Comparison of ENCODE assay signal across 17 mouse cellular contexts in genomic region chr2:27087581-27087980, GRCm38 (mm10). TPM values are rescaled to one million over a fixed set of nuclear protein-coding genes. Genes with fewer than 3 reads are reported as not detected.
DNase-seq lines count a peak whose midpoint lies in the region; ATAC-seq and TF ChIP-seq lines count a peak whose summit lies in the region.
"Had no signal": no experiment of that assay in that cellular context is flagged by ENCODE, and none has a peak within 500 bp of the region (broad histone marks: within the 10 kb centered on the region; RNA-seq: fewer than 3 reads in every experiment).

No protein-coding gene starts in this region.

- H3K4me1 ChIP-seq in heart, embryonic 10.5 days = peaks cover 64% of the 10 kb centered on the region
- H3K4me1 ChIP-seq in heart, embryonic 11.5 days (ENCODE audit: control insufficient read depth, insufficient read depth, low read length) = peaks cover 41% of the 10 kb centered on the region
- peaks cover 49% of the 10 kb centered on the region for H3K4me1 ChIP-seq in kidney, embryonic 15.5 days
- peaks cover 12% of the 10 kb centered on the region; the same call in 1 of the 2 replicates for H3K4me1 ChIP-seq in lung, postnatal 0 days (ENCODE audit: insufficient read depth, low read depth, low read length)
- H3K4me1 ChIP-seq in stomach, embryonic 16.5 days (ENCODE audit: control insufficient read depth, insufficient read depth, low read length) = peaks cover 41% of the 10 kb centered on the region

- no peak for ATAC-seq in heart, embryonic 11.5 days (replicated peaks; ENCODE audit: insufficient number of reproducible peaks, low FRiP score, low TSS enrichment)
- no peak for ATAC-seq in kidney, embryonic 15.5 days (replicated peaks; ENCODE audit: low FRiP score)
- no peak for ATAC-seq in lung, postnatal 0 days
- no peak for ATAC-seq in stomach, embryonic 16.5 days (ENCODE audit: insufficient read depth, low FRiP score)
- ATAC-seq: inflammation-experienced regulatory T-cells, adult 6 months had no signal

- no peak for TF ChIP-seq EP300 in lung, postnatal 0 days (IDR thresholded peaks at IDR 0.05)

- H3K36me3 ChIP-seq in heart, embryonic 10.5 days = peaks cover 2% of the 10 kb centered on the region; the same call in 1 of the 2 replicates
- no peaks in the 10 kb centered on the region for H3K36me3 ChIP-seq in heart, embryonic 11.5 days (ENCODE audit: control insufficient read depth, insufficient read depth, low read length)
- H3K36me3 ChIP-seq in kidney, embryonic 15.5 days = no peaks in the 10 kb centered on the region
- H3K36me3 ChIP-seq in lung, postnatal 0 days (ENCODE audit: insufficient read depth, low read length) = no peaks in the 10 kb centered on the region
- H3K36me3 ChIP-seq in stomach, embryonic 16.5 days (ENCODE audit: control insufficient read depth, insufficient read depth, low read length) = no peaks in the 10 kb centered on the region
- H3K36me3 ChIP-seq: liver, embryonic 13.5 days; neural tube, embryonic 15.5 days had no signal

- H3K27ac ChIP-seq in heart, embryonic 10.5 days = peak overlapping the region; percentile 69; the same call in 1 of the 2 replicates
- H3K27ac ChIP-seq in heart, embryonic 11.5 days (ENCODE audit: low read depth, low read length) = no peak overlapping the region
- H3K27ac ChIP-seq in kidney, embryonic 15.5 days = peak overlapping the region; percentile 75
- peak overlapping the region; percentile 84 for H3K27ac ChIP-seq in lung, postnatal 0 days (ENCODE audit: low read length)
- peak overlapping the region; percentile 7; the same call in 1 of the 2 replicates for H3K27ac ChIP-seq in stomach, embryonic 16.5 days (ENCODE audit: low read length)
- H3K27ac ChIP-seq: liver, embryonic 13.5 days had no signal

- no peak for TF ChIP-seq CTCF in lung, postnatal 0 days (IDR thresholded peaks at IDR 0.05)

- 72% methylated on average over 5 of the region's 5 CpGs for WGBS in heart, embryonic 10.5 days
- 76% methylated on average over 5 of the region's 5 CpGs for WGBS in heart, embryonic 11.5 days (ENCODE audit: insufficient replicate concordance)
- 80% methylated on average over 5 of the region's 5 CpGs for WGBS in kidney, embryonic 15.5 days
- 68% methylated on average over 5 of the region's 5 CpGs for WGBS in lung, postnatal 0 days
- WGBS in stomach, embryonic 16.5 days = 83% methylated on average over 5 of the region's 5 CpGs

- H3K27me3 ChIP-seq in heart, embryonic 10.5 days (ENCODE audit: insufficient read depth, poor library complexity, severe bottlenecking) = 0 out of 2 replicates have a peak, but pooled peaks cover under 1% of the 10 kb centered on the region
- H3K27me3 ChIP-seq in heart, embryonic 11.5 days (ENCODE audit: control insufficient read depth, insufficient read depth, low read length) = no peaks in the 10 kb centered on the region
- H3K27me3 ChIP-seq in kidney, embryonic 15.5 days = no peaks in the 10 kb centered on the region
- no peaks in the 10 kb centered on the region for H3K27me3 ChIP-seq in lung, postnatal 0 days (replicated peaks; ENCODE audit: insufficient read depth, low read length)
- H3K27me3 ChIP-seq in stomach, embryonic 16.5 days (ENCODE audit: control insufficient read depth, insufficient read depth, low read length) = no peaks in the 10 kb centered on the region
- H3K27me3 ChIP-seq: liver, embryonic 13.5 days; neural tube, embryonic 15.5 days had no signal

- H3K9ac ChIP-seq in heart, embryonic 11.5 days (ENCODE audit: low read depth, low read length) = no peak overlapping the region; the same call in 1 of the 2 replicates
- H3K9ac ChIP-seq in kidney, embryonic 15.5 days = no peak overlapping the region
- no peak overlapping the region for H3K9ac ChIP-seq in lung, postnatal 0 days (replicated peaks; ENCODE audit: low read depth)
- no peak overlapping the region for H3K9ac ChIP-seq in stomach, embryonic 16.5 days (ENCODE audit: low read length)
- H3K9ac ChIP-seq: liver, embryonic 13.5 days; neural tube, embryonic 15.5 days had no signal

- DNase-seq in heart, embryonic 10.5 days (ENCODE audit: low spot score) = no peak
- DNase-seq in kidney, postnatal 14 days = no peak
- no peak for DNase-seq in lung, postnatal 0 days (ENCODE audit: low spot score)
- no peak for DNase-seq in lung, postnatal 25 days (ENCODE audit: low spot score)
- no peak for DNase-seq in adipocyte (ENCODE audit: low spot score)
- DNase-seq: cerebellum, adult 11 months; embryo, embryonic 11 days; liver, embryonic 13.5 days; midbrain, embryonic 14.5 days; thymus, adult 2 months had no signal

- H3K9me3 ChIP-seq in heart, embryonic 10.5 days = no peaks in the 10 kb centered on the region
- no peaks in the 10 kb centered on the region for H3K9me3 ChIP-seq in heart, embryonic 11.5 days (replicated peaks; ENCODE audit: control insufficient read depth, low read length)
- H3K9me3 ChIP-seq in kidney, embryonic 15.5 days (replicated peaks) = no peaks in the 10 kb centered on the region
- no peaks in the 10 kb centered on the region for H3K9me3 ChIP-seq in lung, postnatal 0 days (ENCODE audit: low read length)
- no peaks in the 10 kb centered on the region for H3K9me3 ChIP-seq in stomach, embryonic 16.5 days (replicated peaks; ENCODE audit: control insufficient read depth, low read length)
- H3K9me3 ChIP-seq: liver, embryonic 13.5 days; neural tube, embryonic 15.5 days had no signal

- no peak overlapping the region for H3K4me3 ChIP-seq in heart, embryonic 10.5 days
- no peak overlapping the region for H3K4me3 ChIP-seq in heart, embryonic 11.5 days (ENCODE audit: low read depth, low read length)
- no peak overlapping the region for H3K4me3 ChIP-seq in kidney, embryonic 15.5 days (replicated peaks)
- no peak overlapping the region for H3K4me3 ChIP-seq in lung, postnatal 0 days (ENCODE audit: low read depth, low read length)
- no peak overlapping the region for H3K4me3 ChIP-seq in stomach, embryonic 16.5 days (replicated peaks; ENCODE audit: low read length)
- H3K4me3 ChIP-seq: liver, embryonic 13.5 days; myocyte; neural tube, embryonic 15.5 days had no signal

- no peak overlapping the region for H3K4me2 ChIP-seq in heart, embryonic 11.5 days
- no peak overlapping the region for H3K4me2 ChIP-seq in kidney, embryonic 15.5 days
- no peak overlapping the region for H3K4me2 ChIP-seq in lung, postnatal 0 days (replicated peaks; ENCODE audit: low read depth, low read length)
- no peak overlapping the region for H3K4me2 ChIP-seq in stomach, embryonic 16.5 days (ENCODE audit: low read depth, low read length)
- H3K4me2 ChIP-seq: liver, embryonic 13.5 days; neural tube, embryonic 15.5 days had no signal

RNA-seq across cellular contexts. Expression of gene Adamtsl2, which starts 8.4 kb away (rescaled TPM):
- 9.7 and 13.5 TPM in 2 replicates for polyA plus RNA-seq in heart, embryonic 10.5 days (2016; fragmentation: Nextera tagmentation; extraction: Ambion mirVana)
- polyA plus RNA-seq in heart, embryonic 11.5 days (2014; fragmentation: Nextera tagmentation; extraction: Ambion mirVana) = 9.0 and 14.2 TPM in 2 replicates
- 1.3 and 1.7 TPM in 2 replicates for polyA plus RNA-seq in kidney, embryonic 15.5 days (2015; fragmentation: Nextera tagmentation; extraction: Ambion mirVana)
- polyA plus RNA-seq in lung, postnatal 0 days (2015; fragmentation: Nextera tagmentation; extraction: Ambion mirVana) = 50.6 and 52.3 TPM in 2 replicates
- polyA plus RNA-seq in stomach, embryonic 16.5 days (2015; fragmentation: Nextera tagmentation; extraction: Ambion mirVana) = 3.6 and 4.0 TPM in 2 replicates
- polyA plus RNA-seq: inflammation-experienced regulatory T-cells, adult 6 months had no signal

RNA-seq across cellular contexts. Expression of gene Mymk, which starts 15.6 kb away (rescaled TPM):
- 0.09 TPM in 1 of 2 replicates, not detected in the other for polyA plus RNA-seq in heart, embryonic 10.5 days (2016; fragmentation: Nextera tagmentation; extraction: Ambion mirVana)
- polyA plus RNA-seq in heart, embryonic 11.5 days (2014; fragmentation: Nextera tagmentation; extraction: Ambion mirVana) = 0.15 and 0.23 TPM in 2 replicates
- 3.4 and 5.3 TPM in 2 replicates for polyA plus RNA-seq in kidney, embryonic 15.5 days (2015; fragmentation: Nextera tagmentation; extraction: Ambion mirVana)
- 0.36 and 0.76 TPM in 2 replicates for polyA plus RNA-seq in lung, postnatal 0 days (2015; fragmentation: Nextera tagmentation; extraction: Ambion mirVana)
- polyA plus RNA-seq in stomach, embryonic 16.5 days (2015; fragmentation: Nextera tagmentation; extraction: Ambion mirVana) = 0.60 and 9.8 TPM in 2 replicates
- polyA plus RNA-seq: forebrain, embryonic 11.5 days; inflammation-experienced regulatory T-cells, adult 6 months; midbrain, embryonic 14.5 days had no signal

RNA-seq across cellular contexts. Expression of gene Fam163b, which starts 54.7 kb away (rescaled TPM):
- polyA plus RNA-seq in heart, embryonic 10.5 days (2016; fragmentation: Nextera tagmentation; extraction: Ambion mirVana) = 0.25 and 0.39 TPM in 2 replicates
- polyA plus RNA-seq in heart, embryonic 11.5 days (2014; fragmentation: Nextera tagmentation; extraction: Ambion mirVana) = 0.39 and 0.54 TPM in 2 replicates
- 0.18 and 0.30 TPM in 2 replicates for polyA plus RNA-seq in kidney, embryonic 15.5 days (2015; fragmentation: Nextera tagmentation; extraction: Ambion mirVana)
- polyA plus RNA-seq in lung, postnatal 0 days (2015; fragmentation: Nextera tagmentation; extraction: Ambion mirVana) = 0.26 and 0.43 TPM in 2 replicates
- polyA plus RNA-seq in stomach, embryonic 16.5 days (2015; fragmentation: Nextera tagmentation; extraction: Ambion mirVana) = 0.04 and 0.10 TPM in 2 replicates
- polyA plus RNA-seq: inflammation-experienced regulatory T-cells, adult 6 months had no signal

RNA-seq across cellular contexts. Expression of gene Slc2a6, which starts 59.8 kb away (rescaled TPM):
- polyA plus RNA-seq in heart, embryonic 10.5 days (2016; fragmentation: Nextera tagmentation; extraction: Ambion mirVana) = 0.34 and 0.49 TPM in 2 replicates
- polyA plus RNA-seq in heart, embryonic 11.5 days (2014; fragmentation: Nextera tagmentation; extraction: Ambion mirVana) = 0.30 TPM in 1 of 2 replicates, not detected in the other
- polyA plus RNA-seq in kidney, embryonic 15.5 days (2015; fragmentation: Nextera tagmentation; extraction: Ambion mirVana) = 0.31 and 0.96 TPM in 2 replicates
- polyA plus RNA-seq in lung, postnatal 0 days (2015; fragmentation: Nextera tagmentation; extraction: Ambion mirVana) = 1.1 and 1.3 TPM in 2 replicates
- 0.77 and 1.2 TPM in 2 replicates for polyA plus RNA-seq in stomach, embryonic 16.5 days (2015; fragmentation: Nextera tagmentation; extraction: Ambion mirVana)
